Mouse (Mus musculus) G1E (cell line): ENCODE results near the gene Vmn1r80.
"Not testable (repeated sequence)": the region's sequence is repeated elsewhere in the genome, so short reads cannot be mapped to it uniquely, and the experiment has no call there.

ENCODE experiments used
- CTCF ChIP-seq: IDR thresholded peaks from 2 replicates; pipeline ENCODE4 v1.5.1; 2012; ENCODE audit warnings: low read depth, low read length, inconsistent platforms, mixed read lengths
- POLR2AphosphoS5 ChIP-seq: IDR thresholded peaks from 2 replicates; pipeline ENCODE4 v1.6.1; 2012; ENCODE audit warnings: low read depth, low read length, inconsistent platforms; ENCODE audit not compliant: insufficient replicate concordance
- TAL1 ChIP-seq: conservative IDR thresholded peaks from 2 replicates; pipeline ENCODE4 v1.6.1; 2012; ENCODE audit warnings: low read depth, low read length, inconsistent platforms, mixed read lengths

DNA sequence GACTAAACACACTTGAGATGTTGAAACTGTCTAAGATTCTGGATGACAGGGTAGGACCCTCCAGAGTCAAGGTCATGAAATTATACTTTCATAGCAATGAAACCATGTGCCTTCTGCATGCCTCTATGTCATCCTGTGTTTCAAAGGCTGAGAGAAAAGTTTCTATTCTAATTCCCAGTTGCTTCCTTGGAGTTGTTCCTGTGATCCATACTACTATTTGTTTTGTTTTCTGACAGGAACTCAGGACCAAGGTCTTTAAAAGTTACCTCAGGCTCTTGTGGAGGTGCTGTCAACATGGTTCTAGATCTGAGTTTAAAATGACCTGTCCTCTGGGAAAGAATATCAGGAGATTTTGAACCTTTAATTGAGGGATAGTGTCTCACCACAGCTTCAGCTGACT lies 18.1 kb upstream of the Vmn1r80 start, which contains the start of gene Vmn1r79:
- not testable (repeated sequence) for TF ChIP-seq TAL1, CTCF, POLR2AphosphoS5
